Mouse (Mus musculus): ENCODE results near the gene Polr1a.
A peak's percentile ranks its signal among the peaks of the same experiment; 100 is the strongest.
"Not testable (repeated sequence)": the region's sequence is repeated elsewhere in the genome, so short reads cannot be mapped to it uniquely, and the experiment has no call there.

The Polr1a gene

DNA sequence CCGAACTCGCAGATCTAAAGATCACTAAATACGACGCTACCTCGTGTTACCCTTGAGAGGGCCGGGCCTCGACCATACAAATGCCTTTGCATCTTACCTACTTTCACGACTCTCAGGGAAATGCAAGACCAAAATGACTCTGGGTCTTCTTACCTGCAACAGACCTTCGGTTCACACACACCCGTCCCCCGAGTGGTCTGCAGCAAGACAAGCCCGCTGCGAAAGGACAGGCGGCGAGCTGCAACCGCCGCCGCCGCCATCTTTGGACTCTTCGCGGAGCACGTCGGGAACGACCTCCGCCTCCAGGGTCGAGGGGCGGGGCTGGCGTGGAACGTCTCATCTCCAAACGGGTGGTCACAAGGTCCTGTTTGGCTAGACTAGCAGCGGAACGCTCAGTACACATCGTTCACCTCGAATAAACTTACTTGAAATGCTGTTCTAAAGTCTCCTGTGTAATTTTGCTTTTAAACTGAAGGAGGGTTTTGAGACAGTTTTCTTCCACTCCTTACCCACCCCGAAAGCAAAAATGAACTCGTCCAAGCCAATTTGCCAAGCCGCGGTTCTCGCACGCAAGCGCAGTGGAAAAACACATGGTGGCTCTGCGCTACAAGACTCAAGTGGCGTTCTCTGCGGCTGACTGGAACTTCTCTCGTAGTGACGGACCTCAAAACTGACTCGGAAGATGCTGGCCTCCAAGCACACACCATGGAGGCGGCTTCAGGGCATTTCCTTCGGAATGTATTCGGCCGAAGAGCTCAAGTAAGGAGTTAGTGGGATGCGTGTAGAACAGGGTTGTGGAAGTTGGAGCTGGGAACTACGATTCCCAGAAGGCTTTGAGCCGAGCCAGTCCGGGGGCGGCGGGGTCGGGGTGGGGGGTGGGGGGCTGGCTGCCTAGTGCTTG, at the start of gene Polr1a, which contains the start of gene Ptcd3:
TSS of gene Polr1a (plus strand) at position 573 of the 901 bp plus-strand sequence.
TSS of gene Ptcd3 (minus strand) at position 270 of the 901 bp plus-strand sequence.
- peak; percentile 90 for DNase-seq (ENCODE audit: low read depth, low spot score)

DNA sequence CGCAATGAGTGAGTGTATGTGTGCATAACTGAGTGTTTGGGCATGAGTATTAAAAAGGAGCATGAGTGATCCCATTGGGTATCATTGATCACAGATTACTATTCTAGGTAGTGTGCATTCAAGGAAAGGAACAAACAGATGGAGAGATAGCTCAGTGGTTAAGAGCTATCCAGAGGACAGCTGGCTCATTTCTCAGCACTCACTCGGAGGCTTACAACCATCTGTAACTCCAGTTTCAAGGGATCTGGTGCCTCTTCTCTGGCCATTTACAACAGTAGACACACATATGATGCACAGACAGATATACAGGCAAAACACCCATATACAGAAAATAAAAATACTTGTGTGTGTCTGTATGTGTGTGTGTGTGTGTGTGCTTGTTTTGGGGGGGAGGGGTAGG, 41.1 kb upstream of the Polr1a start:
- DNase-seq (ENCODE audit: low read depth, low spot score): no peak

DNA sequence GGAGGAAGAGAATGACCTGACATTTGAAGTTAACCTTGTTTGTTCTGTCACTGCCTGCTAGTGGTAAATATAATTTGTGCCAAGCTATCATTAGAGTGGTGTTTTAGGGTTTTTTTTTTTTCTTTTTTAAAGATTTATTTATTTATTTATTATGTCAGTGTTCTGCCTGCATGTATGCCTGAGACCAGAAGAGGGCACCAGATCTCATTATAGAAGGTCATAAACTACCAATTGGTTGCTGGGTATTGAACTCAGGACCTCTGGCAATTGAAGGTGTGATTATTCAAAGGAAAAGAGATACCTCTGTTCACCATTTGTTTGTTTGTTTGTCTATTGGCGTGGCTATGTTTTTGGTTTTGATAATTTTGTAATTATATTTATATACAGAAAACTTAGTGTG, 40.0 kb upstream of the Polr1a start:
- DNase-seq (ENCODE audit: low read depth, low spot score): no peak

DNA sequence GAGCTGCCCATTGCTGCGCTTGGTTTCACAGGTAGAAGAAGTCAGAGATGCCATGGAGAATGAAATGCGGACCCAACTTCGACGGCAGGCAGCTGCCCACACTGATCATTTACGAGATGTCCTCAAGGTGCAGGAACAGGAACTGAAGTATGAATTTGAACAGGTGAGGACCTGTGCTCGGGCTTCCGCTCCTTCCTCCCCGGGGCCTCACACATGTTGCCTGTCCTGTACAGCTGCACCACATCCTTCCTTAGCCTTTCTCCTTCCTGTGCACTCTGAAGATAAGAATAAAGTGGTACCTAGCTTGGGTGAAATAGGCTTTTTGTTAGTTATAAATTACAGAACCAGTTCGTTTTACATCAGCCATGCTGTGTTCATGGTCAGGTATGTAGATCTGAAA, 37.5 kb upstream of the Polr1a start:
- no peak for DNase-seq (ENCODE audit: low read depth, low spot score)

DNA sequence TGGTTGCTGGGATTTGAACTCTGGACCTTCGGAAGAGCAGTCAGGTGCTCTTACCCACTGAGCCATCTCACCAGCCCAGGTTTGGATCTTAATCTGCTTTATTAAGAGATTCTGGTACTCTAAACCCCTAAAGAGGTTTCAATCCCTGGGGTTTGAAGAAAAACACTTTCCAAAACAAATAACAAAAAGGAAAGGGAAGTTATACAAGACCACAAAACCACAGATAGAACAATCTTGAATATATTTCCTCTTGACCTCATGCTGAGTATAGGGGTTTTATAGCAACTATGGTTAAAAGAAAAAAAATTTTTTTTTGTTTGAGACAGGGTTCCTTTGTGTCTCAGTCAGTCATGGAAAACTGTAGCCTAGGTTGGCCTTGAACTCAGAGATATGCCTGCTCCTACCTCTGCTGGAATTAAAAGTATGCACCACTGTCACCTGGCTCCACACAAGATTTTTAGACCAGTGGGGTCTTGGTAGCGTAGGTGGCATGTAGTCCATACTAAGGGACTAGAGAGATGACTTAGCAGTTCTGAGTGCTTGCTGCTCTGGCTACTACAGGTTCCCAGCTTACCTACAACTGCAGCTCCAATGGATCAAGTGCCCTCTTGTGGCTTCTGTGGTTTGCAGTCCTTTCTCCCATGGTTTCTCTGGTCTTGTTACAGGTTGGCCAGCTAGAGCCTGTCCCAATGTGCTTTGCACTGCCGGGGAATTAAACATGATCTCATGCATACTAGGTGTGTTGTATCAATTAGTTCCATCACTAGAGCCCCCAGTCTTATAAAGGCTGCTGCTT, 30.7 kb upstream of the Polr1a start:
- DNase-seq (ENCODE audit: low read depth, low spot score): no peak

DNA sequence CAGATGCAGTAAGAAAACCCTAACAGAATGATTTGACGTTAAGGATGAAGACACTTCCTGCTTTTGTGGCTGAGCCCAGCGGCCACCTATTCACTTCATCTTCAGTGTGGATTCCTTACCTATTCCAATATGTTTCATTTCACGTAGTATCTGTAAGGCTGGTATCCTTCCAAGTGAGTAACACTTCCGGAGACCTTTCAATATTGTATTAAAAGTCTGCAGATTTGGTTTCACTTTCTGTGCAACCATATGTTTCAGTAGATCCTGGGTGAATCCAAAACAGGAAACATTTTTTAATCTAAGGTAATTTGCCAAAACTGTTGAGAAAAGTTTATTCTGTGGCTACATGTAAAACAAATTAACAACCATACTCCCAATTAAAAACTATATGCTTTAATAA, 15.6 kb upstream of the Polr1a start:
- DNase-seq (ENCODE audit: low read depth, low spot score): no peak

DNA sequence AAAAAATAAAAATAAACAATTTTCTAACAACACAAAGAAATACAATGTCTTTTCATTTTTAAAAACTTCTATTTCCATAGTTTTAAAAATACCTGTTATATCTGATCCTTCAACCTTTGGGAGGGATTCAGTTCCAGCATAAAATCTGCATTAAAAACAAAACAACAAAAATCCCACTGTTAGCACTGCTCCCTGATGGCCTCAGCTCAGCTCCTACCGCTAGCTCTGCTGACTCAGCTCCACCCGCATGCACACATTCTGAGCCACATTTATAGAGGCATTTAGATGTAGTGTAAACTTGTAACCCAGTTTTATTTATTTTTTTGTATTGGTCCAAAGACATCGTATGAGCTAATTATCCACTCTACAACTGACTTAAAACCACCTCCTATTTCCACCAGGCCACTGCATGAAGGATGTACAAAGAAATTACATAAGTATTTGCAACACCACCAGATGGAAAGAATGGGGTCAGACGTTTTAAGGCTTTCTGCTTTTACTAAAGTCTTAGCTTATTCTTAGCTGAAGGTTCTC, 1.1 kb upstream of the Polr1a start:
- no peak for DNase-seq (ENCODE audit: low read depth, low spot score)

DNA sequence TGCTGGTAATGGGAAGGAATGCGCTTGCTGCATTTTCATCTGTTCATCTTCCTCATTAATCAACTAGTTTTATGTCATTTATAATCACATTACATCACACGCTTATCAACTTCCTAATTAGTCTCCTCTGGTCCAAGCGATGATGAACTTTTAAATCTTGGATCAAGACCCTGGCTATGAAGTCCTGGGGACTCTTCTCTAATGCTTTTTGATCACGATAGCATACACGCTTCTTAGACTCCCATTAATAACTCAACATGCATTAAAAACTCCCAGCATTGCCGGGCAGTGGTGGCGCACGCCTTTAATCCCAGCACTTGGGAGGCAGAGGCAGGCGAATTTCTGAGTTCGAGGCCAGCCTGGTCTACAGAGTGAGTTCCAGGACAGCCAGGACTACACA, 531 bp downstream of the Polr1a start:
- DNase-seq (ENCODE audit: low read depth, low spot score): no peak

DNA sequence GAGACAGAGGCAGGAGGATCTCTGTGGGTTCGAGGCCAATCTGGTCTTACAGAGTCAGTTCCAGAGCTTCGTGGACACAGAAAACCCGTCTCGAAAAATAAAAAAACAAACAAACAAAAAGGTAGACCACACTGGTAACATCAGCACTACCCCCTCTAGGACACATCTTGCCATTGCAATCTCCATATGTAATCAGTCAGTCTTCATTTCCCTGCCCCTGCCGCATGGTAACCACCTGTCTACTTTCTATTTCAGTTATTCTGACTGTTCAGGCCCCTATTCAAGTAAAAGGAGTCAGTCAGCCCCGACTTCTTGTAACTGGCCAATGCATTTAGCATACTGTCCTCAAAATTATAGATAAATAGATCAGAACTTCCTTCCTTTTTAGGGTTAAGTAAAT, 987 bp downstream of the Polr1a start:
- no peak for DNase-seq (ENCODE audit: low read depth, low spot score)

DNA sequence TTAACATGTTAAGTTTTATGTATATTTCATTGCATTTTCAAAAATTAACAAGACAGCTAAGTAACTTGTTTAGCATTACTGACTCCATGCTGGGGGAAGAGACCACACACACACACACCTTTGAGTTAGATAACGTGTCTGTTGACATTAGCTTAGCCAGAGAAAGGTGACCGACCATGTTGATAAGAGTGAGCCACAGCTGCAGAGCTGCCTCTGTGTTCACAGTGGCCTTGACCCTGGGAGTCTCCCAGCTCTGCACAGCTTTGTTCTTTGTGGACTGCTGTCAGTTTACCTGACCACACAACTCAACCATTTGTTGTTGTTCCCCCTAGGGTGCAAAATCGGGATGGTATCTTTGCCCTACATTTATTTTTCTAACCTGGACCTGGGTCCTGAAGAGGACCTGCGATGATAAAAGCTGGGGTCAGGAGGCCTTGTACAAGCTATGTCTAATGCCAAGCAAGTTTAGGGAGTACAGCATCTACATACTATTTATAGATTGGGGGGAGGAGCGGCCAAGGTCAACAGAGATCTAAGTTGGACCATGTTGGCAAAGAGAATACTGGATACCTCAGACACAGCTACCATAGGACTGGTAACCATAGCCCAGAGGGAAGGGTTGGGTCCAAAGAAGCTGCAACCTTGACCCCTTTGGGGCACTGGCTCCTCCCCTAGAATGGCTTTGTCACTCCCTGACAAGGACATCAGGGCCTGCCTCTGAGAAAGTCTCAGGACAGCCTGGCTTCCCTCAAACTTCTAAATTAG, 3.0 kb downstream of the Polr1a start:
- DNase-seq (ENCODE audit: low read depth, low spot score): no peak

DNA sequence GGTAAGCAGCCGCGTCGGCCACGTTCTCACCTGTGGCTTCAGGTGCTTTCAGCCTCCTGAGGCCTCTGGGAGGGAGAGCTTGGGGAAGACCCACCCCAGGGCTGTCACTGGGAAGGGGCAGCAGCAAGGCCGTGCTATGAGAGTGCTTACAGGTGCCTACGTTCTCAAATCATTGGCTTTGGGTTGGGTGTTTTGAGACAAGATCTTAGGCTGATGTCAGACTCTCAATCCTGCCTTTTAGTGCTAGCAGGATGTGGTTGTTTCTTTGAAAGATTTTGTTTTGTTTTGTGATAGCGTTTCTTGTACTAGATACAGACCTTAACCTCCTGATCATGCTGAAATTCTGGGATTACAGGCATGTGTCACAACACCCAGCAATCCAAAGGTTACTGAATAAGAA, 11.9 kb downstream of the Polr1a start:
- DNase-seq (ENCODE audit: low read depth, low spot score): no peak

DNA sequence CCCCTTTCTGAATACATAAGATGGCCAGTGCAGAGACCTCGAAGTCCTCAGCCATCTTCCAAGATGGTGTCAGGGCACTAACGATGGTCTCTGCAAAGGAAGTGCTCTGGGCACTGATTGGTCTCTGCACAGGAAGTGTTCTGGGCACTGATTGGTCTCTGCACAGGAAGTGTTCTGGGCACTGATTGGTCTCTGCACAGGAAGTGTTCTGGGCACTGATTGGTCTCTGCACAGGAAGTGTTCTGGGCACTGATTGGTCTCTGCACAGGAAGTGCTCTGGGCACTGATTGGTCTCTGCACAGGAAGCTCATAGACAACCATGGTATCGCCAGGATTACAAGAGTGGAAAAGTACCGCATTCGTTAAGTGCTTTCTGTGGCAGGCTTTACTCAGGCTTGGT, 16.4 kb downstream of the Polr1a start:
- DNase-seq (ENCODE audit: low read depth, low spot score): not testable (repeated sequence)

DNA sequence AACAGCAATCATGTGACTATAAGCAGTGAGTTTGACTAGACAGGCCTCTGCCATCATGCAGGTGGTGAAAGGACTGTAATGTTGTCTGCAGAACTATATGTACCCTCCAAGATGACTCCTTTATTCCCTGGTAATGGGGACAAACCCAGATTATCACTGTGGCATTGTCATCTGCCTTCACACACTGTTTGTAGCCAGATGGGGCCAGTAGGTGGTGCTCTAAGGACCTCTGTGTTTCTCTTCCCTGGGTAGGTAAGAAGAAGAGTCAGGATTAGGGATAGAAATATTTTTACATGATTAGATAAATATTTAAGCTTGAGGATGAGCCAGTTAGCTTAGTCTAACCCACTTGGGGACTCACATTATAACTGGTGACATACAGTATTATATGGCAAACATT, 19.1 kb downstream of the Polr1a start:
- peak; percentile 28 for DNase-seq (ENCODE audit: low read depth, low spot score)

DNA sequence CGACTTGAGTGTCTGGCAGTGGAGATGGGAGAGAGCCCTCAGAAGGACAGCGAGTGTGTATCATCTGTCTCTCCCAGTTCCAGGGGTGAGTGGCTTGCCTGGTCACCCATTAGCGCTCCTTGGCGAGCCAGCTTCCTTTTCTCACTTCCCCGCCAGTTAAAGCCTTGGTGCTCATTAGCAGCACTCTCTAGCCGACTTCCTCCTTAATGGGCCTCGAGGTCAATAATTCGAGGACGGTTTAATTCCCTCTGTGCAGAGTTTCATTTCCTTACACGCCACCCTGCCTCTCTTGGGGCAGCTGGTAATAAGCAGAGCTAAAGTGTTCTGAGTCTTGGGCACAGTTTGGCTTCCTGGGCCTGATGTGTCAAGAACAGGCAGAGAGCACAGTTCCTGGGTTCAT, 21.2 kb downstream of the Polr1a start:
- DNase-seq (ENCODE audit: low read depth, low spot score): no peak

DNA sequence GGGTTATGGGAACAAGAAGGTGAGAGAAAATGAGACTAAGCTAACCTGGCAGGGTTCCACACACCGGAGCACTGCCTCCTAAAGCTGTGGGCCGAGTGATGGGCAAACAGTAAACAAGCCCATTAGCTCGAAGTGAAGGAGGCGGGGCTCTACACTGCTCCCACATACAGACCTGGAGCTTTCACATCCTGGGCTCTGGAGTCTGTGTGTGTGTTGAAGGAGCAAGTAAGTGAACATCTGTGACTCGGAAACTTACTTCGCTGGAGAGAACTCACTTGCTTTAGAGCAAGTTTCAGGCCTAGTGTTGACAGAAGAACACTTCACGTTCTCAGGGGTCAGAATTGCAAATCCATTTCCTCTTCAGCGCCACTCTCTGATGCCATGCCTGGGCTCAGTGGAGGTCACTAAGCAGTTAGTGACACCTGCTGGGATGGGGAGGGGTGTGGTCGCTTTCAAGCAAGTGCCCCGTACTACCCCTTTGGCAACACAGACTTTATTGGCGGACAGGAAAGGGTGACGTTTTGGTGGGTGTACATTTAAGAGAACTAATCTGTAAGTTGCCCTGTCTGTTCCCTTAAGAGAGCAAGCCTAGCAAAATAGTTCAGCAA, 22.1 kb downstream of the Polr1a start:
- no peak for DNase-seq (ENCODE audit: low read depth, low spot score)

DNA sequence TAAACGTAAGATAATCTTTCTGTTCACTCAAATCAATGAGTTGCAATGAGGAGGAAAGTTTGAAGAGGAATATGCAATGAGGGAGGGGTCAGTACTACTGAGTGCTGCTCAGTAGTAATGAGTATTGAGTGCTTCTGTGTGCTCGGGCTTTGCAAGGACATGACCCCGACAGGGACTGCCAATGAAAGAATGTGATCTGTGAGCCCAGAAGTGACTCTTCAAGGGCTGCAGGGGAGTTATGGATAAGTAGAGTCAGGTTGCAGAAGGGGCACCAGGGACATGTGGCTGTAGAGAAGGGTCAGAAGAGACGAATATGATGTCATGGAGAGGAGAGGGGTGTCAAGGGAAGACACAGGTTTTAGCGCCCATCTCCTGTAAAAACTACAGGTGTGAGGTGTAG, 23.5 kb downstream of the Polr1a start:
- DNase-seq (ENCODE audit: low read depth, low spot score): no peak

DNA sequence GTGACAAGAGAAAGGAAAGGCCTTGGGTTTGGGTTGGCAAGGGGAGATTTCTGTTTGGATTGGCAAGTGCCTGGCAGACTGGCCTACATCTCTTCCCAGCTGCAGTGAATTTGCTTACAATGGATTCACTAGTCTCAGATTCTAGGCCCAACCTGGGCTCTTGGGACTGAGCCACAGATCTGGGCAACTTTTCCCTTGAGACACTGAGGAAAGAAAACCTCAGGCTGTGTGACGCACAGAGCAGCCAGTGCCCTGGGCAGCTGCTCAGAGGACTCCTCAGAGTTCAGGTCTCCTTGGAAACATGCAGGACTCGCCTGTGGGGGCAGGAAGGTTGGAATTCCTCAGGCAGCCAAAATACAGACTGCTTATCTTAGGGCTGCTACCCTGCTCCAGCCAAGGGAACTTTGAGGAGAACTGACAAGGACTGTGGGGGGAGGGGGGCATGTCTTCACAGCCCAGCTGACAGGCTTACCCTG, 25.3 kb downstream of the Polr1a start:
- no peak for DNase-seq (ENCODE audit: low read depth, low spot score)

DNA sequence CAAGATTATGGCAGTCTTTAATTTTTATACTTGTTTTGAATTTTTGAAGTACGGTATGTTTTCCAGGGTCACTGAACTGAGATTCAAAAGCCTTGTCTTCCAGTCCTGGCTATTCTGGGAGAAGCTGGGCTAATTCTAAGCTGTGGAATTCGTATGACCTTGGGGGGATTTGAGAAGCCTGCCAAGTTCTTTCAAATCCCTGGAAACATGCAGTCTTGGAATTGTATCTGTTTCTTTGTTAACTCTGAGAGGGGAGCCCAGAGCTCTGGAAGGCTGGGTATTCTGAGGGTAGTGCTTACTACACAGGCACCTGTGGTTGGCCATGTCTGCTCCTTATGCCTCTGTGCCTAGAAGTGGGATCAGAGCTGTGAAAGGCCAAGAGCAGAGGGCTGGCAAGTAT, 26.9 kb downstream of the Polr1a start:
- no peak for DNase-seq (ENCODE audit: low read depth, low spot score)

DNA sequence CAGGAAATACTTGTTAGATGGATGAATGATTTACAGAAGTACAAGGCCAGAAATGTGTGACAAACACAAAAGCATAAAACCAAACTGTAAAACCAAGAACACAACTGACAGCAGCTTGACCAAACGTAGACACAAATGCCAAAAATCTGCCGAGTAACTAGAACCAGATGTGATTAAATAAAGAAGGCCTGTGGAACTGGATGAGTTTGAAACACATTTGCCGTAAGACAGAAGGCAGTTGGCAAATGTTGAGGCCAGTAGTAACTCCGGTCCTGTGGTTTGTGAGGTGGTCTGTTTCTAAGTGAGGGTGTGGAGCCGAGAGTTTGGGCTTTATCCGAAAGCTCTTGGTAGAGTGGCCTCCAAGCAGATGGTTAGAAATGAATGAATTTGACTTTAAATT, 32.1 kb downstream of the Polr1a start:
- no peak for DNase-seq (ENCODE audit: low read depth, low spot score)

DNA sequence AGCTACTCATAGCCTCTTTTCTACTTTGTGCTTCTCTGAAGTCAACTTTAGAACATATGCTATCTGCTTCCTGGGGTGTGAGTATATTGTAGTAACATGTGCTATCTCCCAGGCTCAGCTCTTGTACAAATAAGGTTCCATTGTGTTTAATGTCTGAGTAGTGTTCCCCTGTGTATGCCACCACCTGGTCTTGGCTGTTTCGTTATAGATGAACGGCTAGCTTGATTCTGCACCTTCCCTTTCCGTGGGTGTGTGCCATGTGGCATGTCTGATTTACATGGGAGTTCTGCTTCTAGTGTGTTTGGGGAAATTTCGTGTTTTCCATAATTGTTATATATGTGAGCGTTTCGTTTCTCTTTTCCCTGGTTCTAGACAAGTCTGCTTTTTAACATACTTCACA, 36.2 kb downstream of the Polr1a start:
- DNase-seq (ENCODE audit: low read depth, low spot score): no peak

DNA sequence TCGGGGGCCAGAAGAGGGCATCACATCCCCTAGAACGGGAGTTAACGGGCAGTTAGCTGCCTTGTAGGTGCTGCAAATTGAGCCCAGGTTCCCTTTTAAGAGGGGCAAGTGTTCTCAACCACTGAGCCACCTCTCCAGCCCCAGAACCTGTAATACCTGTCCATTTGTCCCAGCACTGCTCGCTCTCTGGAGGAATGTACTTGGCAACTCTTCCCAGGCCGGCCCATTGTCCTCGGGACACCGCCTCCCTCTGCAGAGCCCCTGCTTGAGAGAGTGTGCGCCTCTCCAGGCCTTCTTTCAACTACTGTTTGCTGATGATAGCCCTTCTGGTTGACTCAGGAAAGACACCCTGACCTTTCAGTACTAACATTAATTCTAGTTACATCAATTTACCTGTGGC, 37.3 kb downstream of the Polr1a start:
- DNase-seq (ENCODE audit: low read depth, low spot score): no peak

Measured in retina, adult 2 months (tissue).